Mouse (Mus musculus) megakaryocyte, adult 5-6 weeks (primary cell): ENCODE results near the gene Sncg. TPM values are rescaled to one million over a fixed set of nuclear protein-coding genes. Genes with fewer than 3 reads are reported as not detected.
"Not testable (repeated sequence)": the region's sequence is repeated elsewhere in the genome, so short reads cannot be mapped to it uniquely, and the experiment has no call there.

Experiments used
- ATAC-seq: 2 replicates; pipeline ENCODE4 v1.8.0; 2016; ENCODE audit warnings: mild to moderate bottlenecking, inconsistent platforms; ENCODE audit not compliant: poor library complexity, severe bottlenecking
- total RNA-seq, 2 experiments: library from RNA; stranded (forward) in 1 of 2; stranded (reverse) in 1 of 2; fragments of 153-499, 151-499 nt in 1 of 2; fragments of 221-1000, 200-1000 nt in 1 of 2; gene quantifications; 2 replicates each; pipeline versions ENCODE4 v1.2.3 to v1.2.4; 2015 to 2017

The Sncg gene
- total RNA-seq (2015) (not detected in 2 replicates), total RNA-seq (2017) (not detected in 2 replicates)

- ATAC-seq, result no peak
Measured at GRCm38 (mm10) chr14:34374577-34374976, at the start of gene Sncg. Sncg (minus strand) TSS chr14:34374789.

- no peak for ATAC-seq
Measured at GRCm38 (mm10) chr14:34421078-34421477, 46.5 kb upstream of the Sncg start.

GRCm38 (mm10) chr14:34417501-34417900 lies 42.9 kb upstream of the Sncg start:
- no peak for ATAC-seq

GRCm38 (mm10) chr14:34416946-34417345 lies 42.4 kb upstream of the Sncg start:
- ATAC-seq, result not testable (repeated sequence)

- no peak for ATAC-seq
Measured at GRCm38 (mm10) chr14:34412164-34412896, 37.7 kb upstream of the Sncg start.

GRCm38 (mm10) chr14:34410716-34411115 lies 36.1 kb upstream of the Sncg start:
- no peak for ATAC-seq

- ATAC-seq, result no peak
Measured at GRCm38 (mm10) chr14:34403424-34403823, 28.8 kb upstream of the Sncg start.

- ATAC-seq, result no peak
Measured at GRCm38 (mm10) chr14:34402871-34403270, 28.3 kb upstream of the Sncg start.

- ATAC-seq, result peak; percentile 100
Measured at GRCm38 (mm10) chr14:34401135-34401534, 26.5 kb upstream of the Sncg start.

GRCm38 (mm10) chr14:34400021-34400420 lies 25.4 kb upstream of the Sncg start:
- ATAC-seq, result no peak

GRCm38 (mm10) chr14:34399301-34399700 lies 24.7 kb upstream of the Sncg start:
- ATAC-seq, result no peak

GRCm38 (mm10) chr14:34398901-34399300 lies 24.3 kb upstream of the Sncg start:
- ATAC-seq, result no peak

GRCm38 (mm10) chr14:34397871-34398270 lies 23.3 kb upstream of the Sncg start:
- no peak for ATAC-seq

GRCm38 (mm10) chr14:34393295-34393694 lies 18.7 kb upstream of the Sncg start:
- no peak for ATAC-seq

- ATAC-seq, result no peak
Measured at GRCm38 (mm10) chr14:34382921-34383704, 8.5 kb upstream of the Sncg start.

GRCm38 (mm10) chr14:34378560-34379331 lies 4.2 kb upstream of the Sncg start:
- ATAC-seq, result no peak

- no peak for ATAC-seq
Measured at GRCm38 (mm10) chr14:34377121-34377520, 2.5 kb upstream of the Sncg start.

- no peak for ATAC-seq
Measured at GRCm38 (mm10) chr14:34375941-34376340, 1.4 kb upstream of the Sncg start.

- ATAC-seq, result no peak
Measured at GRCm38 (mm10) chr14:34375415-34375904, 871 bp upstream of the Sncg start, which contains the start of gene Mmrn2. Mmrn2 (plus strand) TSS chr14:34375465.

GRCm38 (mm10) chr14:34373581-34373980 lies 1.0 kb downstream of the Sncg start:
- ATAC-seq, result no peak

- no peak for ATAC-seq
Measured at GRCm38 (mm10) chr14:34372646-34373045, 1.9 kb downstream of the Sncg start.
